ENCODE assay signal across 1 mouse cellular context in the genomic region with DNA sequence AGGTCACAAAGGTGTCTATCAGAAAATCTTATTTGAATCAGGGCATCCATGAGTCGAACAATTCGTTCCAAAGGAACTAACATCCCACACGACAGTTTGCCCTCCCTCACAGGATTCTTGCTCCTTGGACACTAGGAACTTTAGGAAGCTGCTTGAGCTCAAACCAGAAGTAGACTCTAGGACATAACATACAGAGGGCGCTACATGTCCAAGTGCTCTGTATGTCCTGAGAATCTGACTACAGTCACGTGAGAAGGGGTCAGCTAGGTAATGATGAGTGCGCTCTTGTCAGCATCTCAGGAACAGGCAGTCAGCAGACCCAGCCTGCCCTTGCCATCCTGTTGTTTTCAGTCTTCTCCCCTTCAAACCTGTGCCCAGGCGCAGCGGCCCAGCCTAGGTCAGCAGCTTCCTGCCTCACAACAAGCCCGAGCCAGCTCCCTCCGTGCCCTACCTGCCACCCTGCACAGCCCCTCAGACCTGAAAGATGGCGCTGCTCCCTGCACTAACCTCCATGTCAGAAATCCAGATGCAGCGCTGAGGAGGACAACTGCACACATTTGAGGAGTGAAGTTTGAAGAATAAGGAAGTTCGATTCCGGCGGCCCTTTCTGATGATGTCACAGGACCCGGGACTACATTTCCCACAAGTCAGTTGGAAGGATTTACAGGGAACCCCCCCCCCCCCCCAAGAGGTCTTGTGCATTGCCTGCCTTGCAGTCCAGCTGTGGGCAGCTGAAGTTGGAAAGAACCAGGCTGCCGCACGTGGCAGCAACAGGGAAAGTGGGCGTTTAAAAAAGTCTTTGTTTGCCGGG.
TF ChIP-seq lines count a peak whose summit lies in the region.

A gene (minus strand): TSS at position 642 of the 811 bp plus-strand sequence.

TF ChIP-seq in MEL, 35 proteins besides CTCF, POLR2A, EP300 and RAD21 (continued from another document):
- TF ChIP-seq USF2 (IDR thresholded peaks at IDR 0.05; ENCODE audit: borderline replicate concordance in 1 of 2, insufficient read depth in 1 of 2, low read depth in 1 of 2, low read length in 2 of 2) (no peak), MAX (IDR thresholded peaks at IDR 0.05; ENCODE audit: low read length) (no peak), MXI1 (IDR thresholded peaks at IDR 0.05; ENCODE audit: low read depth, low read length) (no peak), E2F4 (IDR thresholded peaks at IDR 0.05; ENCODE audit: borderline replicate concordance, low read depth, low read length) (no peak), POLR2AphosphoS5 (IDR thresholded peaks at IDR 0.05; ENCODE audit: borderline replicate concordance, low read depth, low read length) (no peak), HCFC1 (IDR thresholded peaks at IDR 0.05; ENCODE audit: low read depth, low read length) (peak; percentile 75), SMC3 (IDR thresholded peaks at IDR 0.05; ENCODE audit: low read depth, low read length) (no peak), CHD2 (IDR thresholded peaks at IDR 0.05; ENCODE audit: low read length) (no peak), MYB (IDR thresholded peaks at IDR 0.05; ENCODE audit: low read depth, low read length) (no peak), GABPA (IDR thresholded peaks at IDR 0.05; ENCODE audit: low read depth, low read length) (no peak)
